Mouse (Mus musculus): ENCODE measurements at regions not wholly inside any gene's neighbourhood (a gene's known extent, or its start where the extent isn't known, plus 50 kb on each side); places are given as distances from the start of the nearest gene placed in this dataset.
"Not testable (repeated sequence)": the region's sequence is repeated elsewhere in the genome, so short reads cannot be mapped to it uniquely, and the experiment has no call there.

GRCm38 (mm10) chr14:102810121-102810921 lies 172.1 kb downstream of the Kctd12 start:
- ATAC-seq (replicated peaks; ENCODE audit: low FRiP score, poor library complexity, severe bottlenecking): no peak

DNA sequence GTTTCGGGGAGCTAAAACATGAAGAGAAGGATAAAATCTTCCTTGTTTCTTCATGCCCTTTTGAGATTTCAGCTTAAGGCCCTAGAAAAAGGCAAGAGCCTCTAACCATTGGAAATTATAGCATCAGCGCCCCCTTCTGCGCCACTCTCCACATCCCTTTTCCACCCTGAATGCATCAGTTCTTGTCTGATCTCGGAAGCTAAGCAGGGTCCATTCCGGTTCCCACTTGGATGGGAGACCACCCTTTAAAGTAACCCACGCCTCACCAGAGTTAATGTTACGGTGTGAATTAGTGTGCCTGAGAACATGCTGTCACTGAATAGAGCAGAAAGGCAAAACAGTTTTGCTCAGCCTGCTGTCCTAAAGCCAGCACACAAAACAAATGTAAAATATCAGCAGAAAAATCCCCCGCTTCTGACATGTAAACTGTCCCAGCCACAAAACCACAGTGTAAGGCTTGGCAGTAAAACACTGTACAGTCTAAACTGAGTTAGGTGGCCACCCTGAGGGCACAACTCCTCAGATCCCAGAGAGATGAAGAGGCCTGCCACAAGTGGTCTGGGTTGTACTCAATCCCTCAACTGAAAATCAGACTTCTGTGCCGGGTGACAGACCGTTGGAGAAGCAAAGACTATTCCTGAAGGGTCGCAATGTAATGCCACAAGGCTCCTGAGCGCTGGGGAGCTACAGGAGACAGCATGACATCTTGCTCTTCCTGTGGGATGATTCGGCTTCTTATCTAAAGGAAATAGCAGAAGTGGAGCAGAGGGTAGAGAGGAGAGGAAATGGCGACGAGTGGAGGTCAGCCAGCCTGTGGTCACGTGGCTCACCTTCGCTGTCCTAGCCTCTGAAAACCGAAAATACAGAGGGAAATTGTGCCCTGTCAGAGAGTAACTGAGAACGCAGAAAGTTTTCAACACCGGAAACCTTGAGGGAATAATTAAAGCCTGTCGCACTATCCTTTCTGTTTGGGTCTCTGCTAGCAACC lies 176.2 kb downstream of the Kctd12 start:
- ATAC-seq (replicated peaks; ENCODE audit: low FRiP score, poor library complexity, severe bottlenecking): peak; percentile 54; the same call in 1 of the 2 replicates

GRCm38 (mm10) chr14:102795676-102796075 lies 186.8 kb downstream of the Kctd12 start:
- no peak for ATAC-seq (replicated peaks; ENCODE audit: low FRiP score, poor library complexity, severe bottlenecking)

GRCm38 (mm10) chr14:102794898-102795297 lies 187.5 kb downstream of the Kctd12 start:
- ATAC-seq (replicated peaks; ENCODE audit: low FRiP score, poor library complexity, severe bottlenecking): no peak

GRCm38 (mm10) chr14:102793753-102794152 lies 188.7 kb downstream of the Kctd12 start:
- ATAC-seq (replicated peaks; ENCODE audit: low FRiP score, poor library complexity, severe bottlenecking): no peak

DNA sequence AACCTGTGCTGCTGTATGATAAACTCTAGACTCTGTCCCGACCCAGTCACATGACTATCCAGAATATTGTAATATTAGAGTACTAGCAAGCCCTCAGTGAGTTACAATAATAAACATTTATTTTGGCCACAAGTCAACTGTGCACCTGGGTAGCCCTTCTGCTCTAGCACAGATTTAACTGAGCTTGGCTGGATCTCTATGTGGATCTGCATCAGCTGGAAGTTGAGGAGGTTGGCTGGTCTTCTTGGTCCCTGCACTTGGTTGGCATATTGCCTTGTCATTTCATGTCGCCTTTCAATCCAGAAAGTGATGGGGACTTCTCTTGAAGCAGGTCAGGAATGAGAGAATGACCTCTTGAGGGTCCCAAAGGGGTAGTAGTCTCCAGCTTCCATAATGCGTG lies 191.5 kb downstream of the Kctd12 start:
- ATAC-seq (replicated peaks; ENCODE audit: low FRiP score, poor library complexity, severe bottlenecking): no peak

DNA sequence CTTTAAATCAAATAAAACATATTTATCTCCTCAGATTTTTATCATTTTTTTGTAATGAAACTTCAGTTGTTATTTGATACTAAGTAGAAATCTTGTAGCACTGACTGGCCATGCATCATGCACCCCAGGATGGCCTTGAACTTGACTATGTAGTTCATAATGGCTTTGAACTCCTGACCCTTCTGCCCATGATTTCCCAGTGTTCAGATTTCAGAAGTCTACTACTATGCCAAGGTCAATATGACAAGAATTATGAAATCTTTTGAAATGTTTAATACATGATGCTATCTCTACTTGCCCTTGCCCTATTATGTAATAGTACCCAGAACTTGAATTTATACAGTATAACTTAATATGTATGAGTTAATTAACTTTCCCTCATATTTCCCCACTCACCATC lies 200.2 kb downstream of the Kctd12 start:
- ATAC-seq (replicated peaks; ENCODE audit: low FRiP score, poor library complexity, severe bottlenecking): no peak

DNA sequence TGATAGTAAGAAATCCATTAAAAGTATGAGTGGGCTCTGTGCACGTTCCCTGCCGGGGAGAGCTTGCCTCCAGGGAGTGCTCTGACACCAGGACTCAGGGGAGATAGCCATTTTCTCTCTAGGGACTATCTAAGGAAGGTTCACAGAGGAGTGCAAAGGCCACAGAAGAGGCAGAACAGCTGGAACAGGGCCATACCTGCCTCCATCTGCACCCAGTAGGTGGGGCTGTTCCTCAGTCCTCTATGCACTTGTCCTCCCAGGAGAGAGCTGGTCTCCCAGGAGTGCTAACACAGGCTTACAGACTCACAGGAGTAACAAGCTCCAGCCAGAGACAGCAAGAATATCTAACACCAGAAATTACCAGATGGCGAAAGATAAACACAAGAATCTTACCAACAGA lies 212.7 kb downstream of the Kctd12 start:
- no peak for ATAC-seq (replicated peaks; ENCODE audit: low FRiP score, poor library complexity, severe bottlenecking)

GRCm38 (mm10) chr14:102748687-102749086 lies 233.8 kb downstream of the Kctd12 start:
- ATAC-seq (replicated peaks; ENCODE audit: low FRiP score, poor library complexity, severe bottlenecking): no peak

DNA sequence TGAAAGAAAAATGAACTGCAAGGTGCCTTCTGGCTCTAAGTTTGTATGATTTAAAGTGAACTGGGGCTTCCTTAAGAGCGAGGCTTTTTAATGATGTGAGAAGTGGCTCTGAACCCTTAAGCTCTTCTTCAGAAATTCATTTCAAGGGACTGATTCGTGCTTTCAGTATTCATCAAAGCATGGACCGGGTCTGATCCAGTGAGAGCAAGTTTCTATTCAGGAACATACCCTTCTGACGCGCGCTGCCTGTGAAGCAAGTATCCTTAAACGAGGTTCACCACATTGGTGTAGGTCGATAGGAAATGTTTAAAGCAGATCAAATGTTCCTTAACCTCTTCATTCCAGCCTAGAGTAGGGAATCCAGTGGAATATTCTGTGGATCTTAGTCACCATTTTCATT lies 240.1 kb downstream of the Kctd12 start:
- ATAC-seq (replicated peaks; ENCODE audit: low FRiP score, poor library complexity, severe bottlenecking): no peak

DNA sequence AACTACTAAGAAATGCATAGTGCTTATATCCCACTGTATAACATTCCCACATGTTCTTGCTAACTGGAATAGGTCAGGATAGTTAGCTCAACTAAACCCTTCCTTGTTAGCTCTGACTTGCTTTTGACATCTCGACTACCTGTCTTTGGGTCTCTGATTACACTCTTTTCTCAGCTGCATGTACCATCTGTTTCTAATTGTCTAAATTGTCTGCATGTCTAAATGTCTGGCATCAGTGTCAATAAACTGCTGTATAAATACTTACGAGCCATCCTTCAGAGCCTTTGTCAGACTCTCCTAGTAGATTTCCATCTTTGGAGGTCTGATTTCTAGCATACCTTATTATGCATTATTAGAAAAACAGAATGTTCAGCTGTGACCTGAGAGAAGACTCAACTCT lies 245.8 kb downstream of the Kctd12 start:
- ATAC-seq (replicated peaks; ENCODE audit: low FRiP score, poor library complexity, severe bottlenecking): no peak

DNA sequence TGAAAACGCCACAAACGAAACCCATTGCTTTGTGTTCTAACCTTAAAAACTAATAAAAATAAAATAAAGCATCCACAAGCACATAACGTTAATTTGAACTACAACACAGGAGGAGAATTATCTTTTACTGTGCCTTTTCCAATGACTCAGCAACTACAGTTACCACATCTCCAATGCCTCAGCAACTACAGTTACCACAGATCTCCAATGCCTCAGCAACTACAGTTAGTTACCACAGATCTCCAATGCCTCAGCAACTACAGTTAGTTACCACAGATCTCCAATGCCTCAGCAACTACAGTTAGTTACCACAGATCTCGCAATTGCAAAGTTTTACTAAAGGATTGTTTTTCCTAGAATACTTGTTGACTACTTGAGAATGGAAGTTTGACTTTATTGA lies 248.7 kb downstream of the Kctd12 start:
- not testable (repeated sequence) for ATAC-seq (replicated peaks; ENCODE audit: low FRiP score, poor library complexity, severe bottlenecking)

- no peak for ATAC-seq (replicated peaks; ENCODE audit: low FRiP score, poor library complexity, severe bottlenecking)
Observed at GRCm38 (mm10) chr14:102731746-102732145, 250.7 kb downstream of the Kctd12 start.

DNA sequence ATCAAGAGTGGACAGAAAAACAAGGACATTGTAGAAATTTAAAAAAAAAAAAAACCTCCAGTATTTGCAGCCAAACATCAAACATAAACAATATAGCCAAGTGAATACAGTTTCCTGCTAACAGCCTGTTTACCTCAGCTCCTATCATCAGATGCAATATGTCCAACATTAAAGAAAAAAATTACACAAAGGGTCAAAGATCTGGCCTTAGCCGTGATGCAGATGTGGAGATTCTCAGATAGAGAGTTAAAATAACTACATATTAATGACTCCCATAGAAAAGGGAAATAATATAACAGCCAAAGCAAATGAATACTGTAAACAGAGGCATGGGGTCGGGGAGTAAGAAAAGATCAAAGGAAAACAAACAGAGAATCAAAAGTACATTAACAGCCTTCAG lies 259.8 kb downstream of the Kctd12 start:
- no peak for ATAC-seq (replicated peaks; ENCODE audit: low FRiP score, poor library complexity, severe bottlenecking)

- ATAC-seq (replicated peaks; ENCODE audit: low FRiP score, poor library complexity, severe bottlenecking): no peak
Observed at GRCm38 (mm10) chr14:102718558-102718957, 263.9 kb downstream of the Kctd12 start.

DNA sequence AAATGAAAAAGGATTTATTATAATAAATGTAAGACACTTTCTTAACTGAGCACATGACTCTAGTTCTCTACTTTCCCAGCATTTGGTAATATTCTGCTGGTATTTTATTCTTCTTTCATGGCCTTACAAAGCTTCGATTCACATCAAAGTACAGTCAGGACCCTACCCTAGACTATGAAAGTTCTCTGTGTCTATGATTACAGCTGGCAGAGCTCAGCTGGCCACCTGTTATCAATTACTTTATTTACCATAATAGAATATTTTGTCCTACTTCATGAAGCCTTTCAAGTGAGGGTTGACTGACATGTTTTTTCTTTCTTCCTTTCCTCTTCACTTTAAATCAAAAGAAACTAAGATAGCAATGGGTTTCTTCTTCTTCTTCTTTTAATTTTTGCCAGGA lies 269.8 kb downstream of the Kctd12 start:
- no peak for ATAC-seq (replicated peaks; ENCODE audit: low FRiP score, poor library complexity, severe bottlenecking)

- ATAC-seq (replicated peaks; ENCODE audit: low FRiP score, poor library complexity, severe bottlenecking): no peak
Observed at GRCm38 (mm10) chr14:102706704-102707336, 275.6 kb downstream of the Kctd12 start.

DNA sequence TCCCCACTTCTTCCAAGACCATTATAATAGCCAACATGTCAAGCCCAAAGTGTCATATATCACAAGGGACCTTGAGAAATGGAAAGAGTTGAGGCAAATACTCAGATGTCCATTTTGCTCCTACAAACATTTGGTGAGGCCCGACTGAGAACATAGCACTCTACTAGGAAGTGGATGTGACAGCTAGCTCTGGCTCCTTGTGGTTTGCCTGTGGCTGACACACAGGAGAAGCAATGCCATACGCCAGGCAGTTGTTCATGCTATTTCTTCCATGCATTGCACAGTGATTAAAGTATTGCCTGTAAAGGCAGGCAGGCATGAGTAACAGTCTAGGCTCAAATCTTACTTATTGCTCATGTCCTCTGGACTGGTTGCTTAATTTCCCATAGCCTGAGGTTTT lies 281.3 kb downstream of the Kctd12 start:
- no peak for ATAC-seq (replicated peaks; ENCODE audit: low FRiP score, poor library complexity, severe bottlenecking)

GRCm38 (mm10) chr14:102700457-102700856 lies 282.0 kb downstream of the Kctd12 start:
- ATAC-seq (replicated peaks; ENCODE audit: low FRiP score, poor library complexity, severe bottlenecking): no peak

DNA sequence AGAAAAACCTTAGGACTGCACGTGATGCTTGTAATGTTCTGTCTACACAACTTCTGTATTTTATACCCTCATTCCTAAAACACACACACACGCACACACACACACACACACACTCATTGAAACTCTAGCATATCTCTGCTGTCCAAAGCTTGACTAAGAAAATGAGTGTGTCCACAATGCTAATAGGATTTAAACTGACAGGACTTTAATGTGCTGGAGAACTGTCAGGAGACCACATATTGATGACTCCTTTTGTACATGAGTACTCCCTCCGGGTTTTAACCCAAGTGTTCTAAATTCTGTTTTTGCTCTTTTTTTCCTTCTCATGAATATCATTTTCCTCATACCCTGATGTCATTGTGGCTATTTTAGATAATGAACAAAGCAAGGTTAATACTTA lies 283.4 kb downstream of the Kctd12 start:
- no peak for ATAC-seq (replicated peaks; ENCODE audit: low FRiP score, poor library complexity, severe bottlenecking)

All from erythroid progenitor cell, adult 5-6 weeks (primary cell).